Mouse (Mus musculus) cerebellum, adult 11 months (tissue): ENCODE results near the gene Dhrs4.

ENCODE experiments used
- DNase-seq: peaks from one replicate; pipeline ENCODE4 v3.0.0; 2022

Gene Dhrs4

DNA sequence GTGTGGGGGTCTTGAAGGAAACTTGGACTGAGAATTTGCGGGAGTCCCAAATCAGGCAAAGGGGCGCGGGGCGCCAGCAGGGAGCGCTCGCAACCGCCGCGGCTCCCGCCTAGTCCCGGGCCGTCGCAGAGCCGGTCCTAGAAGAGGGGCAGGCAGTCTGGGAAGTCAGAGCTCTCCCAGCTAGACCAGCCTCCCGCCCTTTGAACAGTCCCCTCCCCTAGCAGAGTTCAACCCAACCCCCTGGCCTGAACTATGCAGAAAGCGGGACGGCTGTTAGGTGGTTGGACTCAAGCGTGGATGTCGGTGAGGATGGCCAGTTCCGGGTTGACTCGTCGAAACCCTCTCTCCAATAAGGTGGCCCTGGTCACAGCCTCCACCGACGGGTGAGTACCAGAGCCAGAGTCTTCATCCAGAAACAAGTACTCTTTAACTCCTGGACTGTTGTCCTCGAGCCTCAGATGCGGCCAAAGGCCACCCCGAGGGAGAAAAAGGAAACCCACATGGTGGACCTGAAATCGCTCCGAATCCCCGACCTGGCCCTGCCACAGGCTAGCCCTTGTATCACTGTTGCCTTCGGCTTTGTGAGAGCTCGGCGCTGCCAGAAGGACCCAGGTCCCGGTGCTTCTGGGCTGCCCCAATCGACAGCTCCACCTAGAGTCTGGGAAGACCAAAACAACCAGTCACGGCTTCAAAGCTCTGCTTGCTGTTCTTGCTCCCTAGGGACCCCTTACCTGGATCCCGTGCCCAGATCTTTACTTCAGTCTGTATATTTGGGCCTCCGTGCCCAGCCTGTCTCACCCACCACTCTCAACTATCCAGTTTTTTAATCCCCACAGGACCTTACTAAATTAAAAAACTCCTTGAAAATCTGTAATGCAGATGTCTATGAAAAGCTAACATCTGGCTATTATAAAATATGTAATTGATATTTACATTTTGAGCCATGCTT lies at the start of gene Dhrs4:
Gene Dhrs4 (plus strand): TSS at position 108 of the 949 bp plus-strand sequence.
- DNase-seq = peak; percentile 72

DNA sequence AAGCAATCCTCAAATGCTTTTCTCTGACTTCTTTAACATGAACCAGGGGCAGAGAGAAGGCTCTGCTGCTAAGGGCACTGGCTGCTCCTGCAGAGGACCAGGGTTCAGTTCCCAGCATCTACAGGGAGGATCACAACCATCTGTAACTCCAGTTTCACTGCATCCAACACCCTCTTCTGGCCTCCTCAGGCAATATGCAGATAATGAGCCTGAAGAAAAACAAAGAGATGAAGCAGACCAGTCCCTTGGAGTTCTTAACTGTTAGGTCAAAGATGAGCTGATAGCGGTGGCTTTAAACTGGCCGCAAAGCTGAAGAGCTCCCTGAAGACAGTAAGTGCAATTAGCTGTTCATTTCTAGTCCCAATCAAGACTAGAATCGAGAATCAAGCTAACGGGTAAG lies 48.3 kb upstream of the Dhrs4 start:
- no peak for DNase-seq

DNA sequence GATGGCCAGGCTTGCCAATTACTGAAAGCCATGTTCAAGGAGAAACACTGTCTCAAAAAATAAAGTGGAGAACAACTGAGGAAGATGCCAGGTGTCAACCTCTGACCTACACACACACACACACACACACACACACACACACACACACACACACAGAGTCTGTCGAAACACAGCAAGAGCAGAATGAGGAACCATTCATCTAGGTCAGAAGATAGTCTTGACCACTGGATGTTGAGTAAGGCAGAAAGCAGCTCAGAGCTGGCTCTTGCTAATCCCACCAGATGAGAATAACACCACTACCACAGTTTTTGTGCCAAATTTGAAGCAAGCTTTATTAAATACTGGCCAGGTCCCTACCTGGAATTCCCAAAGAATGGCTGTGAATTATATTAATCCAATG lies 45.5 kb upstream of the Dhrs4 start:
- DNase-seq = no peak

DNA sequence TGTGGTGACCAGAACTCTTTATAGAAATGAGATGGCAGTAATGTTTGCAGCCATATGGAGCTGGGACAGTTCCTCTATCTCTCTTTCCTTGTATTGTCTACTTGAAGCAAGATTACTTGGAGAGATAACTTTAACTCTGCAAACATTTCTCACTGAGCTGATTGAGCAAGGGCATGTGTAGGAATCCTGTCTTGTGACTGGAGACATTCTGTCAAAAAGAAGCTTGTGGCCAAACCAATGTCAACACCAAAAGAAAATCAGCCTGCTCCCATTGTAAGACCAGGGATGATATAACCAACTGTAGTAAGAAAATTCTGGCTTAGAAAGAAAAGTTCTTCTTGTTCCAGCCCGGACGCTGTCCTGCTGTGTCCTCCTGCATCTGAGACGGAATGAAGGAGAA lies 43.7 kb upstream of the Dhrs4 start:
- no peak for DNase-seq

DNA sequence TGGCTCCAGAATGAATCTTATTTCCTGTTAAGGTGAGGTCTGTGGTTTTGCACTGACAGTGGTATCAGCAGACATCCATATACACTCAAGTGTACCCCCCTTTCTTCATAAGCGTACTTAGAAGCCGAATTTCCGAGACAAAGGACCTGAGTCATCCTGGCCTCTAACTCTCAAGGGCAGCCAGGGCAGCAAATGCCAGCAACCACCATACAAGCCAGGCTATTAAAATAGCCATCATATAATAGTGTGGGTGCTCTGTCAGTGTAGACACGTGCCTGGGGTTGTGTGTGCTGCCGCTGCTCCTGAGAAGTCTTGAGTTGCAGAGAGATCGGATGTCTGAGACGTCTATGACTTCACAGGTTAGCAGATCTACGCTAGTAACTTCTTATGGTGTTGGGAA lies 41.4 kb upstream of the Dhrs4 start:
- DNase-seq = no peak

DNA sequence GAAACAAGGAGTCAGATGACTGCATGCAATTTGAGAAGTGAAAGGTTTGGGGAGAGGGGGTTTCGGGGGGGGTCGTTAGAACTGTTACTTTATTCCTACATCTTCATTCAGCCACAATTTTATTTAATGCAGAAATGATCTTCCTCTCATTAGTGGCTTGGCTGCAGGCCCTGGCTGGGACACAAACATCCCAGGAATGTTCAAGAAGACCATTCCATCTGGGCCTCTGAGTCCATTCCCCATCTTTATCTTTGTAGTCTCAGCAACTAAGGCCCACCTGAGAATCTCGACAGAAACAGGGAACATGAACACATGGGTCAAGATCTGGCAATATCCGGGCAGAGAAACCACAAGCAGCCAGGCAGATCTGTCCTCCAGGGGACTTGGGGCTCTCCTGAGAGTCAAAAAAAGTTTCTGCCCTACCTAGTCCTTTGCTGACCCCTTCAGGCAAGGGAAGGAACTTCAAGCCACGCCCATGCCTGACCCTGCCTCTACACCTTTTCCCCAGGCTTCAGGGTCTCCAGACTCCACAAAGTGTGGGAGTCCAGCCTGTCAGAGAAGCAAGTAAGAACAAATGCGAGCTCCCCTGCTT lies 40.3 kb upstream of the Dhrs4 start:
- DNase-seq = peak; percentile 64

DNA sequence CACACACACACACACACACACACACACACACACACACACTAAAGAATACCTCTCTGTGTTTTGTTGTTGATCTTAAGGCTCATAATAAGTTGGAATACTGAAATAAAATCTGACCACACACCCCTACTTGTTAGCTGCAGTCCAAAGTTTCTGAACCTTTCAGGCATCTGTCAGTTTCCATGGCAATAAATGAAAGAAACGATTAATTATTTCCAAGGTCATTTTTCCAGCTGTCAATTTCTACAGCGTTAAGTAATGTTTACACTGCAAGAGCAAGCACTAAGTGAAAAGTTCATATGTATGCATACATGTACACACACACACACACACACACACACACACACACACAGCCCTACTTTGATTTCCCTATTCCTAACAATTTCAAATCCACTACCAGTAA lies 20.9 kb upstream of the Dhrs4 start:
- no peak for DNase-seq

DNA sequence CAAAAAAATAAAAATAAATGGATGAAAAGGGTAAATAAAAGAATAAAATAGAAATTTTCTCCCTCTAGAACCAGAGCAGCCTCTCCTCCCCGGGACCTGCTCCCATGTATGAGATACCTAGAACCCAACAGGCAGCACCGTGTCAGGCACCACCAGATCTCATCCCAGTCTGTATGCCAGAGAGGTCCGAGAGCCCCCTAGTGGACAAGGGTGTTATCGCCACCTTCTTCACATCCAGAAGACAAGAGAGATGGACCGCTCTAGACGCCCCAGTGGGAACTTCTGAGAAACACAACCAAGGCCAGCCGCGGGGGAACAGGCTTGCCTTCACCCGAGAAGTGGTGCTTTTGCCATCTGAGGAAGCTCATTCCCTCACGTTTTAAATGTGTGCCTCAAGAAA lies 20.3 kb upstream of the Dhrs4 start:
- peak; percentile 72 for DNase-seq

DNA sequence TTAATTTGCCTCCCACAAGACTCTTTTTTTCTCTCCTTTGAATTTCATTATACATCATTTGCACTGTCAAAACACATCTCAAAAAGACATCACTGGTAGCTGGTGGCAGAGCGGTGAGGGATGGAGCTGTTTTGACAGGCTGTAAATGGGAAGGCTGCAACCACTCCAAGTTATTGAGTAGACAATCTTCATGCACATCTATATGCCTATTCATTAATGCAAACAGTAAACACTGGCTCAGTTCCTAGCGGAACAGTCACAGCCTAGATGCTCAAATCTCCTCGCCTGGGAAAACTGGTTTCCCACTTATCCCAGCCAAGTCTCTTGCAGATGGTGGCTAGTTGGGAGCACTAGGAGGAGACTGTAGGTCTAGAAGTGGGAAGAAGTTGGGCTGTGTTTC lies 19.8 kb upstream of the Dhrs4 start:
- DNase-seq = no peak

DNA sequence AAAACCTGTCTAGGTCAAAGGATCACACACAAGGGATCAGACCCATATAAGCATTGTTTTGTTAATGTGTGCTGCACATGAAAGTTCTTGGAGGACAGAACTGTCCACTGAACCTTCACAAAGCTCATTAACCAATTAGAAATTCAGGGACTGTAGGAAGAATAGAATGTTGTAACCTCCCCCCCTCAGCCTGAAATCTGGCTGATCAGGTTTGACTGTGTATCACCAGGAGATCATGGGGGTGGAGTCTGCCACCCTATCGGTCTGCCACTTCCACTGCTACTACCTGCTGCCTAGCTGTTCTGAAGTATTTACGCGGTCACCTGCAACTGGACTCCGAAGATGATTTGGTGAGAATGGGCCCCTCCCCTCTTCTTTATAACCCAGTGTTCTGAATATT lies 18.8 kb upstream of the Dhrs4 start:
- DNase-seq = no peak

DNA sequence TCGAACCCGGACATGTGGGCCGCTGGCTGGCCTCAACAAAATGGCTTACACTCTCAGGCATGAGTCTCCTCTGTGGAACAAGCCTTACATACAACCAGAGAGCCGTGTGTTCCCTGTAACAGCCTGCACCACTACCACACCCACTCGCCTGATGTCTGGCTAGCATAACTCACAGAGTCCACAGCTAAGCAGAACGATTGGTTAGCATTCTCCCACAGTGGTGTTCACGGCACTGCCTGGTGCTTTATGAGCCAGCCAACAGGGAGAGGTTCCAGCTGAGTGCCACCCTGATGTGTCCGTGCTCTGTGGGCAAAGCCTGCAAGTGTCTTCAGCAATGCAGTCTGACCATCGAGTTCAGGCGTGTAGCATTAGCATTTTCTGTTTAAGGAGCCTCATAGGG lies 18.3 kb upstream of the Dhrs4 start:
- DNase-seq = no peak

DNA sequence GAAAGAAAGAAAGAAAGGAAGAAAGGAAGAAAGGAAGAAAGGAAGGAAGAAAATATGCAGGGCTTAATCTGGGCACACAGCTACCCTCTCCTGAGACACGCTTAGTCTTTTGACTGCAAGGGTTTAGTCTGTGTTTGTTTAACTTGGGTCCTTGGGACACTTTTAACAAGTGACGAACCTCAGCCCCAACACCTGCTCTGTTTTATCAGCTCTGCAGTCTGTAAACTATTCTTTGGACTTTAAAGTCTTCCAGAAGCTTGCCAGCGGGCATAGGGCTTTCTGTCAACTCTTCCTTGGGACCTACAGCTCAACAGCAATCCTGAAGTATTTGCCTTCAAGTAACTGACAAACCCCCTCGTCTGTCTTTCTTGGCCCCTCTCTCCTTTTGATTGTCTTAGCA lies 16.8 kb upstream of the Dhrs4 start:
- no peak for DNase-seq

DNA sequence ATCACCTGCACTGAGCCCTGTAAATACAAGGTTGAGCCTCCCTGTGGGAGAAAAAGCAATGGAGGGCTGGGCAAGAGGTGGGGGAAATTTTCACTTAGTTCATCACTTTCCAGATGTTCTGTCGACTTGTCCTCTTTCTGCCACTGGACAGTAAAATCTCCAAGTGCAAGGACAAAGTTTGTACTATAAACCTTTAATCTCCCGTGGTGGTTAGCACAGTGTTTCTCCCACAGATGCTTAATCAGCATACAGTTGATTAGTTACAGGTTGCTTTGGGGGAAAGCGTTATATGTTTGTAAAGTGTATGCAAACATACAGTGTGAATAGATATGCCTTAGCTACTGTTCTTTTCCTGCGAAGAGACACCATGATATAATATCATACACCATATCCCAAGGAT lies 12.1 kb upstream of the Dhrs4 start:
- no peak for DNase-seq

DNA sequence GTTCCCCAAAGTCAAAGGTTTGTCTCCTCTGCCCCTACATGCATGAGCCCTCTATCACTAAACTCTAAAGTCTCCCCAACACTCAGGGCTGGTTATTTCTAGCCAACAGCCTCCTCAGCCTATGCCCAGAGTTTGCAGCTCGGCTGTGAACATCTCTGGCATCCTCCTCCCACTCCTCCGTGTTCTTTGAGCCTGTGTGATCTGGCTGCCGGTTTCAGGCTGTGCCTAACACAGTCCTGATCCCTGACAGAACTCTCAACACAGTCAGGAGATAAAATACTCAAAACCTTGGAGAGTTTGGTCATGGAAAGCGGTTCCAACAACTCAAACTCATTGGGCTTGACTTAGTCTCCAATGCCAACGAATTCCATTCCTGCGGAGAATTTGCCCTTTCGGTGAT lies 11.4 kb upstream of the Dhrs4 start:
- no peak for DNase-seq

DNA sequence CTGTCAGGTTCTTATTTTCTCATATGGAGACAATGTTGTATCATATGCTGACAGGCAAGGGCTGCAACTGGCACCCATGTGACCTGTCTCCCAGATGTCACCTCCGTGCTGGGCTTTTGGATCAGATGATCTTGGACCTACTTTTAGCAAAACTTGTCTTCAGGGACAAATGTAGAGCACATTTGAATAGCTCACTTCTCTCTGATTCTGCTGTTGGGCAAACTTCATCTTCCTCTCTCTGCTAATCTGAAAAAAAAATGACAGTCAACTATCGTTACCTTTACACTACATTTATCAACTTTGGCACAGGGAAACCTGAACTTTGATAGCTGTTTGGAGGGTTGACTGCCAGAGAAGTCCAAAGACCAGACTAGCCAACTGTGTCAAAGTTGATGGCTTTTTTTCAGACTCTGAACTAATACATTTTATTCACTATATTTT lies 10.2 kb upstream of the Dhrs4 start:
- DNase-seq = no peak

DNA sequence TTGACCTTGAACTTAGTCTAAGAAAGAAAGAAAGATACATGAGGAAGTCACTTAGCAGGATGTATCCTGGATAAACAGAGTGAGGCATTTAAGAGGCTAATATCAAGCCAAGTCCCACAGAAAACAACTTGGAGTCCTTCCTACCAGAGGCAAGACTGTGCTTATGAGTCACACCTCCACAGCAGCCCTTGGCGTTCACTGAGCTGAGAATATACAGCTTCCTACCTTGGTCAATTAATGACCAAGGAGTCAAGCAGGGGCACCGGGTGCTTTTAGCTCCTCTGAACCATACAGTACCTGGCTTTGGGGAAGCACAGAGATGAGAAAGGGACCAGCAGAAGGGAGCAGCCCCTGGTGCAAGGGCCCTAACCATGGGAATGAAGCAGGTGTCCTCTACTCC lies 9.5 kb upstream of the Dhrs4 start:
- DNase-seq = no peak

DNA sequence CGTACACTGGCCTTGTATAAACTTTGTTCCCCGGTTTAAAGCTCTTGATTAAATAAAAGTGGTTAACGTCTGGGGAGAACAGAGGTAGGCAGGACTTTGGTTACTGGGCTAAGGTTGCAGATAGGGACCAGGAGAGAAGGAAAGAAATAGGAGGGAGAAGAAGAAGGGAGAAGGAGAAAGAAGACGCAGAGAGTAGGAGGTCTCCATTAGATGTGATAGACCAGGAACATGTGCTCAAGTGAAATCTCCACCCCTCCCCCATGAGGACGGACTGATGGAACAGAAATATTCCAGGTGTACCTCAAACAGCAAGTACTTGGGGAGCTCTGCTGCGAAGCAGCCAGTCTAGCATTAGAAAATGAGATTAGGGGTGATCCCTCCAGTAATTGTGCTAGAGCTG lies 8.7 kb upstream of the Dhrs4 start:
- no peak for DNase-seq

DNA sequence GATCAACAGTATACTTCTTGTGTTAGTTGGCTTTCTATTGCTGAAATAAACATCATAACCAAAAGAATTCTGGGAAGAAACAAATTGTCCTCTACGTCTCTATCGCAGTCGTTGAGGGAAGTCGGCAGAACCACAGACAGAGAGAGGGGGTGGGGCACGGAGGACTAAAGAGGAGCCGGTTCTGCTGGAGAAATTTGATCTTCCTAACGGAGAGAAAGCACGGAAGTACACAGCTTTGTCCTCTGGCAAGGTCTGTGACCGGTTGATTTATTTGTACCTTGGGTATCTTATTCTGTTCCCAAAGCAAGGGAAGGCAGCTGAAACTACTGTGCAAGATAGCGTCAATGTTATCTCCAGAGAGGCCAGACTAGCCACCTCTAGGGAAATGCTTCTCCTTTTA lies 7.8 kb upstream of the Dhrs4 start:
- DNase-seq = no peak

DNA sequence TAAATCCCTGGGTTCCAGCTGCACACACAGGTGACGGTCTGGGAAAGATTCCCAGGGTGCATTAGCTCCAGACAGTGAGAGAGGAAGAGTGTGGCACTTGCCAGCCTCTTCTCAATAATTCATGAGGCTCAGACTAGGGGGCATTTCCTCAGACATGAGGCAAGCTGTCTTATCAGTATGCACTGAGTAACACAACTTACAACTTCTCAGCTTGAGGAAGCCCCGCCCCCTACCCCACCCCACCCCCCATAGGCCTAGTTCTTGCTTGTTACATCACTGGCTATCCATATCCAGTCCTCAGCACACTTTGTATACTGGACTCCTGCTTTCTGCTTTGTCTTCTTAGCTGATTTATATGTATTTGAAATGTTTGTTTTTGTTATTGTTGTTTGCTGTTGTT lies 2.9 kb upstream of the Dhrs4 start:
- no peak for DNase-seq

DNA sequence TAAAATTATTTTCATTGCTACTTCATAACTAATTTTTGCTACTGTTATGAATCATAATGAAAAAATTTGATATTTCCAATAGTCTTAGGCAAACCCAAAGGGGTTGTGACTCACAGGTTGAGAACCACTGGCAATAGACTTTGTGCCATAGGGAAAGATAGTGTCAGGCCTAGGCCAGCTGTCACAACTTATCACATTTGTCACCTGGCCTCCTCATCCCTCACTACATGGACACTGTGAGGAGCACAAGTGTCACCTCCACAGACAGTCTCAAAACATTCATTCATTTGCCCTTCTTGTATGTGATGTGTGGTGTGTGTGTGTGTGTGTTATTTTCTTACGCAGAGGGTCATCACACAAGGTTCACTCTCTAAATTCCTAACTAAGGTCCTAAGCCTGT lies 1.1 kb upstream of the Dhrs4 start:
- no peak for DNase-seq

DNA sequence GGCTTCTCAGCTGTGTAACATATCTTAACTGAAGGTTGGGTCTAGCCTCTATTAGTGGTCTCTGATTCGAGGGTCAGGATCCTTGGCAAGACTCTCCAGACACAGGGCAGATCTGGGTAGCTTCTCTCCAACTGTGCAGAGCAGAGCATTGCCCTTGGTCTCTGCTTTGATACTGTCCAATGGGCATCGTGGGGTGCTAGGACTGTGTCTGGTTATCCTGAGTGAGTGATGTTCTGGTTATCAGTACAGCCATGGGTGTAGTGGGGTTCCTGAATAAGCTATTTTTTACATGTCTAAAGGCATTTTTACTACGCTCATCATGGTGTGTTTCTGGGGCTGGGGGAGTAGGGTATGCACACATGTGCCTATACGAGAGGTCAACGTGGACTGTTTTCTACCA lies 729 bp upstream of the Dhrs4 start:
- DNase-seq = no peak

DNA sequence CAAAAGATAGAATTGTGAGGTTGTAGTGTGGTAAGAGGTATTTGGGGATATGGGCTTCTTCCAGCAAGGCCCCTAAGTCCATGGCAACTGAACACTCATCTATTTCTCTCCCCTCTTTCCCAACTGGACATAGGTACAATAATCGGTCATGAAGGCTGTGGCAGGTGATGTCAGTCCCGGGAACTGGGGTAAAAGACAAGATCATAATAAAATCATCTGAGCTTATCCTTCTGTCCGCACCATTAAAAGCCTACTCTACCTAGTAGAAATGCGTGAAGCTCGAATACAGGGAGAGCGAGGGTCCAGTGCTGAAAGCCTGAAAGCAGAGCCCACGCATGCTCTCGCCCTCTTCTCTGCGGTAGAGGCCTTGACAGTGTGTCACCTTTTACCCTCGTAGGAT lies 1.1 kb downstream of the Dhrs4 start:
- no peak for DNase-seq

DNA sequence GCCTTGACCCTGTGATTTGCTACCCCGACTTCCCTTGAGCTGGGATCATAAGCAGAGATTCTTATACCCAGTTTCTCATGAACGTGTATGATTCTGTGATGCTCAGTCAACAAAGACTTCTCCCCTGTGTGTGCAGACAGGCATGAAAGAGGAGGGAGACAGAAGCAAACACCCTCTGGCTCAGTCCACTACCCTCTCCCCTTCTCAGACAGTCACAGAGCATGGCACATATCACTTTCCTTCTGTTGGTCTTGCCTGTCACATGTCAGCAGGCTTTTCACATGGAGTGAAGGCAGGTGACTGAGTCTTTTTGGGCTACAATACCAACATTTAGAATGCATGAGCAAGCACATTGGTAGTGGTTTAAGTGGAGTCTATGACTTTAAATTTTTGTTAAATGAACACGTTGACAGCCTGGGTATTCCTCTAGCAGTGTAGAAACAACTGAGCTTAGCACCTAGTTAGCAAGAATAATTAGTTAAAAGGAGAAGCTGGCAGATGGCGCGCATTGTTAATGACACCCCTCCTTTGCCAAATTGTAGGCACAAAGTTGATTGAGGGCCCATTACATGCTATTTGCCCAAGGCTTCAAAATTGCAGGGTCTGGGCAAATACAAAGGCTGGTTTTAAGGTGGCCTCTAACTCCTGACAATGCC lies 6.0 kb downstream of the Dhrs4 start:
- DNase-seq = no peak

DNA sequence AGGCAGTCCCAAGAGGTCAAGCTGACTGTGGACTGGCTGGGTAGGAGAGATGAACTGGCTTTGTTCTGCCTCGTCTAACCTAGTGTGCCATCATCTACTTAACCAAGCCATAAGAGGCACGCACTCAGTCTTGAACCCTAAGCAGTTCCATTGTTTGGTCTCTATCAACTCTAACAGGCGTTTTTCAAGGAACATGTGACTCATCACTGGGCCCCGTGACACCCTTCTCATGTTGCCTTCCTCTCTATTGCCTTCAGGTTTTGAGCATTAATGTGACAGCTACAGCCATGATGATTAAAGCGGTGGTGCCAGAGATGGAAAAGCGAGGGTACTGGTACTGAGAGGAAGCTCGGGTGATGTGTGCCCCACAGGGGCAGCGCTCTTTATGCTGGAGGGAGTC lies 8.3 kb downstream of the Dhrs4 start:
- DNase-seq = no peak
